Mouse (Mus musculus) forebrain, embryonic 16.5 days (tissue): ENCODE measurements at regions not wholly inside any gene's neighbourhood (a gene's known extent, or its start where the extent isn't known, plus 50 kb on each side); places are given as distances from the start of the nearest gene placed in this dataset.

Source experiments
- ATAC-seq: fragments of 200-750 bp; cut with Nextera tagmentation; 2 replicates; pipeline ENCODE4 v1.8.0; 2017; ENCODE audit warnings: mild to moderate bottlenecking, moderate library complexity
- H3K27ac ChIP-seq: fragments of 300-500 bp; sonication (generic); 2 replicates; pipeline ENCODE4 v1.5.1; 2014; ENCODE audit warnings: low read length, control low read depth
- H3K27me3 ChIP-seq: fragments of 300-500 bp; sonication (generic); replicated peaks from 2 replicates; pipeline ENCODE4 v1.6.1; 2014; ENCODE audit warnings: low read length; ENCODE audit not compliant: control insufficient read depth, insufficient read depth
- H3K36me3 ChIP-seq: fragments of 300-500 bp; sonication (generic); 2 replicates; pipeline ENCODE4 v1.6.1; 2014; ENCODE audit not compliant: control insufficient read depth, insufficient read depth
- H3K4me1 ChIP-seq: fragments of 300-500 bp; sonication (generic); replicated peaks from 2 replicates; pipeline ENCODE4 v1.6.1; 2014; ENCODE audit warnings: low read length; ENCODE audit not compliant: control insufficient read depth, insufficient read depth
- H3K4me2 ChIP-seq: fragments of 300-500 bp; sonication (generic); 2 replicates; pipeline ENCODE4 v1.6.1; 2014; ENCODE audit warnings: mild to moderate bottlenecking, low read length, control low read depth
- H3K4me3 ChIP-seq: fragments of 300-500 bp; sonication (generic); replicated peaks from 2 replicates; pipeline ENCODE4 v1.5.1; 2014; ENCODE audit warnings: mild to moderate bottlenecking, low read length, control low read depth
- H3K9ac ChIP-seq: fragments of 300-500 bp; sonication (generic); replicated peaks from 2 replicates; pipeline ENCODE4 v1.6.1; 2014; ENCODE audit warnings: low read depth, low read length, control low read depth
- H3K9me3 ChIP-seq: fragments of 300-500 bp; sonication (generic); 2 replicates; pipeline ENCODE4 v1.6.1; 2016; ENCODE audit warnings: low read length; ENCODE audit not compliant: control insufficient read depth
- WGBS: fragments of 180-500 bp; shearing (Covaris S2); extraction: QIAGEN DNeasy Blood & Tissue Kit; methylation state at CpG from one replicate; pipeline ENCODE4 v1.1.7; 2014; 5-methylcytosine and 5-hydroxymethylcytosine counted together

GRCm38 (mm10) chr1:4570730-4571129 lies 237.0 kb upstream of the Gm37988 start:
- H3K9me3 ChIP-seq = no peaks in the 10 kb centered on the region
- no peak overlapping the region for H3K9ac ChIP-seq
- H3K4me2 ChIP-seq = no peak overlapping the region
- ATAC-seq = no peak
- H3K27ac ChIP-seq = no peak overlapping the region
- WGBS = 88% methylated on average over 4 of the region's 4 CpGs
- no peaks in the 10 kb centered on the region for H3K27me3 ChIP-seq
- H3K4me1 ChIP-seq = peaks cover 3% of the 10 kb centered on the region; the same call in 1 of the 2 replicates
- H3K36me3 ChIP-seq = no peaks in the 10 kb centered on the region
- H3K4me3 ChIP-seq = no peak overlapping the region

DNA sequence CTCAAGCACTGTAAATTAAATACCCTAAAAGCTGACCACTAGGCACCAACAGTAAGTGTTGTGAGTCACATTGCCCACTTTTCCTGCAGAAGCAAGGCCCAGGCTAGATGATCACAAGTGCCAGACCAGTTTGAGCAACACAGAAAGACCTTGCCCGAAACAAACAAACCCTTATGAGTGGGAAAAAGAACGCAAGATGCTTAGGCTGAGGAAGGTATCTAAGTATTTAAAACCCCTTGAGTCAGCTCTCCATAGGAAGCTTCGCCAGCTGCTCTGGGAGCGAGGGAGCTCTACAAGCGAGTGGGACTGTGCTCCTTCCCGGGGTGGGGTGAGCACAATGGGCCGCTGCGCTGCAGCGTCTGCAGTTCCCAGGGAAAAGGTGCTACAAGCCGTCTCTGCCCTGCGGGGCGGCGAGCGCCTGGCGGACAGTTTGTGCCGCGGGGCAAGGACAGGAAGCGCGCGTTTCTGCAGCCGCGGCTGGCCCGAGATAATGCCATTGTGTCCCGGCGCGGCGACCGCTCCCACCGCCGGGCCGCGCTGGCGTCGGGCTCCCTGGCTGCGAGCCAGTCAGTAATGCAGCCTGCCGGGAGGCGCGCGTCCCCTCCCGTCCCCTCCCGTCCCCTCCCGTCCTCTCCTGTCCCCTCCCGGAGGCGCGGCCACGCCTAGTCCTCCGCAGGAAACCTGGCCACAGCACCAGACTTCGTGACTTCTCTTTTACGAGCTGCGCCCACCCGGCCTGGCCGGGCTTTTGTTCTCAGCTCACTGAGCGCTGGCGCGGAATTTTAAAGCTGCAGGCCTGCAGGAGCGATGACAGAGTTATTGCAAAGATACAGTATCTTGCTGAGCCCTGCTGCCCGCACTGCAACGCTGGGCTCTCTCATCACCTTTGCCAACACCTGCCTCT lies 236.1 kb upstream of the Gm37988 start:
- H3K4me2 ChIP-seq = peak overlapping the region; percentile 55
- peak overlapping the region; percentile 82 for H3K27ac ChIP-seq
- peaks cover 3% of the 10 kb centered on the region; the same call in 1 of the 2 replicates for H3K4me1 ChIP-seq
- ATAC-seq = peak; percentile 94
- no peaks in the 10 kb centered on the region for H3K27me3 ChIP-seq
- H3K9me3 ChIP-seq = no peaks in the 10 kb centered on the region
- peak overlapping the region; percentile 94 for H3K9ac ChIP-seq
- under 1% methylated on average over 51 of the region's 58 CpGs for WGBS
- H3K4me3 ChIP-seq = peak overlapping the region; percentile 62
- no peaks in the 10 kb centered on the region for H3K36me3 ChIP-seq

GRCm38 (mm10) chr1:4572311-4572710 lies 235.4 kb upstream of the Gm37988 start:
- Histone ChIP-seq H3K4me1 (peaks cover 3% of the 10 kb centered on the region; the same call in 1 of the 2 replicates), H3K4me3 (peak overlapping the region; percentile 62), H3K9me3 (no peaks in the 10 kb centered on the region), H3K27ac (peak overlapping the region; percentile 82), H3K4me2 (peak overlapping the region; percentile 55), H3K27me3 (no peaks in the 10 kb centered on the region), H3K36me3 (no peaks in the 10 kb centered on the region), H3K9ac (peak overlapping the region; percentile 94)
- WGBS = 32% methylated on average over 3 of the region's 3 CpGs
- ATAC-seq = no peak

- H3K27ac ChIP-seq = no peak overlapping the region
- H3K9ac ChIP-seq = no peak overlapping the region
- H3K4me3 ChIP-seq = no peak overlapping the region
- H3K36me3 ChIP-seq = no peaks in the 10 kb centered on the region
- peaks cover 3% of the 10 kb centered on the region; the same call in 1 of the 2 replicates for H3K4me1 ChIP-seq
- H3K9me3 ChIP-seq = no peaks in the 10 kb centered on the region
- no peak overlapping the region for H3K4me2 ChIP-seq
- no peaks in the 10 kb centered on the region for H3K27me3 ChIP-seq
- WGBS = 63% methylated on average over 1 of the region's 1 CpGs
- no peak for ATAC-seq
Observed at GRCm38 (mm10) chr1:4574101-4574500, 233.6 kb upstream of the Gm37988 start.

DNA sequence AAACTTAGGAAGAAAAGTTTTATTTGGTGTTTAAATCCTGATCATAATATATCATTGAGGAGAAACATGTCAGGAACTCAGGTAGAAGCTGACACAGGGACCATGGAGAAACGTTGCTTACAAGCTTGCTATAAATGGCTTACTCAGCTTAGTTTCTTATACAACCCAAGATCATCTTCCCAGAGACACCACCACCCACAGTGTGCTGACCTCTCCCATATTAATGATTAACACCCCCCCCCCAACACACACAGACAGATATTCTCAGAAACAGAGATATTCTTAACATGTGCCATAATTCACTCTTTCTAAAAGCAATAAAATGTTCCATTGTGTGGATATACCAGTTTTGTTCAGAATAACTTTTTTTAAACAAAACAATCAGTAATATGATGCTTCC lies 230.7 kb upstream of the Gm37988 start:
- no peak for ATAC-seq
- Histone ChIP-seq H3K4me1 (peaks cover 3% of the 10 kb centered on the region; the same call in 1 of the 2 replicates), H3K4me2 (no peak overlapping the region), H3K9me3 (no peaks in the 10 kb centered on the region), H3K4me3 (no peak overlapping the region), H3K9ac (no peak overlapping the region), H3K27ac (no peak overlapping the region), H3K27me3 (no peaks in the 10 kb centered on the region), H3K36me3 (no peaks in the 10 kb centered on the region)
- 87% methylated on average over 1 of the region's 1 CpGs for WGBS

DNA sequence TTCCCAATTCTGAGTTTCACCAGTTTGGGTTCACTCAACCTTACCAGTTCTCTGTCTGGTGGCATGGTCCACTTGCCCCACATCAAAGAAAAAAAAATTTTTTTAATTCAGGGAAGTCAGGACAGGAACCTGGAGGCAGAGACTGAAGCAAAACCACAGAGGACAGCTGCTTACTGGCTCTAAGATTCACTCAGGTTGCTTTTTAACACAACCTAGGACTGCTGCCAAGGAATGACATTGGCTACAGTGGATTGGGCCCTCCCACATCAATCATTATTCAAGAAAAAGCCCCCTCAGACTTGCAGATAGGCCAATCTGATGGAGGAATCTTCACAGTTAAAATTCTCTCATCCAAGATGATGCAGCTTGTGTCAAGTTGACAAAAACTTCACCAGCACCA lies 225.2 kb upstream of the Gm37988 start:
- H3K4me3 ChIP-seq = no peak overlapping the region
- H3K27me3 ChIP-seq = no peaks in the 10 kb centered on the region
- H3K9me3 ChIP-seq = no peaks in the 10 kb centered on the region
- no peaks in the 10 kb centered on the region for H3K4me1 ChIP-seq
- H3K9ac ChIP-seq = no peak overlapping the region
- no peak overlapping the region for H3K4me2 ChIP-seq
- no peaks in the 10 kb centered on the region for H3K36me3 ChIP-seq
- ATAC-seq = no peak
- H3K27ac ChIP-seq = no peak overlapping the region

- Histone ChIP-seq H3K27ac (no peak overlapping the region), H3K4me3 (no peak overlapping the region), H3K4me2 (no peak overlapping the region), H3K9ac (no peak overlapping the region), H3K36me3 (no peaks in the 10 kb centered on the region), H3K9me3 (no peaks in the 10 kb centered on the region), H3K4me1 (no peaks in the 10 kb centered on the region), H3K27me3 (no peaks in the 10 kb centered on the region)
- ATAC-seq = no peak
- WGBS = 85% methylated on average over 3 of the region's 3 CpGs
Observed at GRCm38 (mm10) chr1:4597856-4598255, 209.8 kb upstream of the Gm37988 start.

DNA sequence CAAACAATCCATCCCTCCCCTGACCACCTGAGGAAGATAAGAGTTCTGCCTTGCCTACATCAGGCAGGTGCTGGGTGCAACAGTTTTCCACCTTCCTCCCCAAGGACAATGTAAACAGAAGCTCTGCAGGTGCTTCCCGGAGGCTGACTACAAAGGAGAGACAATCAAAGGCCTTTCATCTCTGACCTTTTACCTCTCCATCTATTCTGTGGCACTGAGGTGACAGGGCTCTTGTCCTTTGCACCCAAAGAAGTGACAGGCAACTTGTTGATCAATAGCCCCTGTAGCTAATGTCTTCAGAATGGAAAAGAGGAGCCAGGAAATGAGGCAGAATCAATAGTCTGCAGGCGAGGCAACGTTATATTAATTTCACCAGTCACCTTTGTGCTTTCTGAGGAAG lies 209.3 kb upstream of the Gm37988 start:
- no peak overlapping the region for H3K4me3 ChIP-seq
- no peak for ATAC-seq
- no peaks in the 10 kb centered on the region for H3K27me3 ChIP-seq
- WGBS = 49% methylated on average over 3 of the region's 3 CpGs
- H3K9ac ChIP-seq = no peak overlapping the region
- no peaks in the 10 kb centered on the region for H3K36me3 ChIP-seq
- no peak overlapping the region for H3K4me2 ChIP-seq
- H3K9me3 ChIP-seq = no peaks in the 10 kb centered on the region
- no peak overlapping the region for H3K27ac ChIP-seq
- H3K4me1 ChIP-seq = no peaks in the 10 kb centered on the region

GRCm38 (mm10) chr1:4602386-4602785 lies 205.3 kb upstream of the Gm37988 start:
- H3K4me2 ChIP-seq = no peak overlapping the region
- no peaks in the 10 kb centered on the region for H3K27me3 ChIP-seq
- no peak for ATAC-seq
- 84% methylated on average over 3 of the region's 3 CpGs for WGBS
- H3K27ac ChIP-seq = no peak overlapping the region
- H3K36me3 ChIP-seq = no peaks in the 10 kb centered on the region
- no peak overlapping the region for H3K9ac ChIP-seq
- H3K4me3 ChIP-seq = no peak overlapping the region
- no peaks in the 10 kb centered on the region for H3K9me3 ChIP-seq
- H3K4me1 ChIP-seq = no peaks in the 10 kb centered on the region
